Mouse (Mus musculus) stomach, postnatal 0 days (tissue): Measurements from ENCODE around the gene Pan3. TPM values are rescaled to one million over a fixed set of nuclear protein-coding genes. Genes with fewer than 3 reads are reported as not detected.
A peak's percentile ranks its signal among the peaks of the same experiment; 100 is the strongest.

ENCODE experiments used
- ATAC-seq: fragments of 200-750 bp; cut with Nextera tagmentation; 2 replicates; pipeline ENCODE4 v1.8.0; 2017; ENCODE audit not compliant: low FRiP score, low TSS enrichment
- DNase-seq: peaks from one replicate; pipeline ENCODE4 v3.0.0-alpha.2; 2016; ENCODE audit warnings: low spot score
- H3K27ac ChIP-seq: fragments of 300-500 bp; sonication (generic); replicated peaks from 2 replicates; pipeline ENCODE4 v1.5.1; 2014; ENCODE audit warnings: mild to moderate bottlenecking, control low read depth
- H3K27me3 ChIP-seq: fragments of 300-500 bp; sonication (generic); 2 replicates; pipeline ENCODE4 v1.6.1; 2014; ENCODE audit warnings: low read length; ENCODE audit not compliant: control insufficient read depth, insufficient read depth
- H3K36me3 ChIP-seq: fragments of 300-500 bp; sonication (generic); 2 replicates; pipeline ENCODE4 v1.6.1; 2014; ENCODE audit warnings: low read length, mixed read lengths; ENCODE audit not compliant: control insufficient read depth, insufficient read depth
- H3K4me1 ChIP-seq: fragments of 300-500 bp; sonication (generic); replicated peaks from 2 replicates; pipeline ENCODE4 v1.6.1; 2014; ENCODE audit warnings: antibody characterized with exemption; ENCODE audit not compliant: control insufficient read depth, insufficient read depth
- H3K4me2 ChIP-seq: fragments of 300-500 bp; sonication (generic); replicated peaks from 2 replicates; pipeline ENCODE4 v1.6.1; 2014; ENCODE audit warnings: low read depth, mild to moderate bottlenecking, control low read depth, moderate library complexity
- H3K4me3 ChIP-seq: fragments of 300-500 bp; sonication (generic); 2 replicates; pipeline ENCODE4 v1.5.1; 2014; ENCODE audit warnings: low read depth, low read length, control low read depth
- H3K9ac ChIP-seq: fragments of 300-500 bp; sonication (generic); 2 replicates; pipeline ENCODE4 v1.6.1; 2014; ENCODE audit warnings: mild to moderate bottlenecking, low read length, control low read depth, mixed read lengths
- H3K9me3 ChIP-seq: fragments of 300-500 bp; sonication (generic); 2 replicates; pipeline ENCODE4 v1.6.1; 2016; ENCODE audit warnings: low read length; ENCODE audit not compliant: control insufficient read depth
- CTCF ChIP-seq: IDR thresholded peaks from 2 replicates; pipeline ENCODE4 v1.5.1; 2016; ENCODE audit warnings: antibody characterized with exemption, low read depth, mild to moderate bottlenecking, moderate library complexity
- EP300 ChIP-seq: optimal IDR thresholded peaks from 2 replicates; pipeline ENCODE3; 2016; ENCODE audit warnings: antibody characterized with exemption
- WGBS: fragments of 180-500 bp; shearing (Covaris S2); extraction: QIAGEN DNeasy Blood & Tissue Kit; methylation state at CpG from one replicate; pipeline ENCODE4 v1.1.7; 2014; 5-methylcytosine and 5-hydroxymethylcytosine counted together
- polyA plus RNA-seq: library from polyadenylated mRNA; unstranded; fragments of >200 nt; fragmentation: Nextera tagmentation; extraction: Ambion mirVana; gene quantifications from 2 replicates; pipeline ENCODE4 v1.2.1, GENCODE M21; 2015

Gene Pan3
- polyA plus RNA-seq, 1 experiment from 2014 or later = 38.4 TPM

DNA sequence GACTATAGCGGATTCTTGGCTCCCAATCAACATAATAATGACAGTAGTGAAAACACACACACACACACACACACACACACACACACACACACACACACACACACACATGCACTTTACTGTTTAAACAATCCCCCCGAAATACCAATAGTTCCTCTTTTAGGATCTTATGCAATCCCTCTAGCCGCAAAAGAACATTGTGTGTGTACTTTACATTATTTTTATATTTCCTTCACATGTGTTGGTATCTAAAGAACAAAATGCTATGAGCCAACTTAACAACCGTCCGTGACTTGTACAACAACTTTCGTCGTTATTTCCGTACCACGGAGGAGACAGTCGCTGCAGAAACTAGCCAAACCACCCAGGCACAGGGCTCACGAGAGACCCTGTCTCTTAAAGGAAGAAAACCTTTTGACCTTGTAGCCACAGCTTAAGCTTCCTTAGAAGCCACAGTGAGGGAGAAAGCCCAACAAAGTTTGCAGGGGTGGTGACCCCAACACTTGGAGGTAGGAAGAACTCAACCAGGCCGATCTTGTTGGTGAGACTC is 37.2 kb upstream of the Pan3 start:
- H3K27ac ChIP-seq = no peak overlapping the region
- H3K4me2 ChIP-seq = no peak overlapping the region
- H3K9me3 ChIP-seq = no peaks in the 10 kb centered on the region
- H3K9ac ChIP-seq = no peak overlapping the region
- TF ChIP-seq CTCF (no peak), EP300 (no peak)
- no peaks in the 10 kb centered on the region for H3K27me3 ChIP-seq
- WGBS = 67% methylated on average over 12 of the region's 12 CpGs
- ATAC-seq (no peak), DNase-seq (no peak)
- no peaks in the 10 kb centered on the region for H3K36me3 ChIP-seq
- H3K4me3 ChIP-seq = no peak overlapping the region
- no peaks in the 10 kb centered on the region for H3K4me1 ChIP-seq

DNA sequence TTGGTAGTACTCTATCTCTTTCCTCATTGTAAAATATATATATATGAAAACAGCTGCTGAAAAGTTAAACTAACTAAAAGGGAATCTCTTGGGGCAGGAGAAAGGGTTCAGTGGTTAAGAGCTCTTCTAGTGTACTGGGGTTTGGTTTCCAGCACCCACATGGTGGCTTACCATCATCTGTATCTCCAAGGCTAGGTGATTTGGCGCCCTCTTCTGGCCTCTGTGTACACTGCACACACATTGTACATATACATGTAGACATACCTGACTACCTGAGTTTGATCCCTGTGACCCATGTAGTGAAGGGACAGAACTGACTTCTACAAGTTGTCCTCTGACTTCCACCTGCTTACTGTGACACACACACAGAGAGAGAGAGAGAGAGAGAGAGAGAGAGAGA is 34.9 kb upstream of the Pan3 start:
- 10% methylated on average over 1 of the region's 1 CpGs for WGBS
- ATAC-seq = no peak

DNA sequence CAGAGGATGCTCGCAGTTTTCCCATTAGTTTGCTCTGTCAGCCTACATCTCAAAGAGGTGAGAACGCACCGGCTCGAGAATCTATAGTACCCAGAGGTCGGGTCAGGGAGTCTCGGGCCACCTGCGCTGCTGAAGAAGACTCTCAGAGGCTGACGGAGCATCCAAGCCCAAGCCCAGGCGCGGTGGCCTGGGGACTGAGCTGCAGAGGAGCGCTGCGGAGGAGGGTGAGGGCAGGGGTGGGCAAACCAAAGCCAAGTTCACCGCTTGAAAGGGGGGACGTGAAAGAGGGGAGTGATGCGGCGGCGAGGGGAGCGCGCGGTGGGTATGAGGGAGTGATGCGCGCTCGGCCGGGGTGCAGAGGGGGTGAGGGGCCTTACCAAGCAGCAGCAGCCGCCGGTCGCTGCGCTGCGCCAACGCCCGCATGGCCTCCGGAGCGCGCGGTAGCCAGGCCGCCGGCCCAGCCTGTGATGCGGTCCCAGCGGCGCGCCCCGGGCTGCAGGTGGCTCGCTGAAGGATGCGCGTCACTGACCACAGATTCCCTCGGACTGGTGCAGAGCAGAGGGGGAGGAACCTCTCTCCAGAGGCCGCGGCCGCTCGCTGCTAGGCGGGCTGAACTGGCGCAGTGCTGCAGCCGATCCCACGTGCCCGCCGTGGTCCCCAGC is 30.0 kb upstream of the Pan3 start, which contains the start of gene Flt3:
Gene Flt3 (minus strand): TSS at position 647 of the 662 bp plus-strand sequence.
- Histone ChIP-seq H3K27me3 (peaks cover 9% of the 10 kb centered on the region; the same call in 1 of the 2 replicates), H3K9me3 (no peaks in the 10 kb centered on the region), H3K4me2 (peak within 1 kb of the TSS; percentile 46), H3K4me1 (no peaks in the 10 kb centered on the region), H3K36me3 (no peaks in the 10 kb centered on the region), H3K9ac (no peak within 1 kb of the TSS), H3K4me3 (peak within 1 kb of the TSS; percentile 26), H3K27ac (no peak within 1 kb of the TSS)
- ATAC-seq (peak; percentile 60; the same call in 1 of the 2 replicates), DNase-seq (peak; percentile 57)
- WGBS = 2% methylated on average over 55 of the region's 56 CpGs
- TF ChIP-seq CTCF (no peak), EP300 (no peak)

More for the DNA sequence above, 34.9 kb upstream of the Pan3 start:
- no peaks in the 10 kb centered on the region for H3K36me3 ChIP-seq
- no peaks in the 10 kb centered on the region for H3K9me3 ChIP-seq
- H3K4me1 ChIP-seq = no peaks in the 10 kb centered on the region
- no peak for DNase-seq
- no peak overlapping the region for H3K4me2 ChIP-seq
- H3K27me3 ChIP-seq = 0 out of 2 replicates have a peak, but pooled peaks cover 2% of the 10 kb centered on the region
- no peak overlapping the region for H3K9ac ChIP-seq
- H3K27ac ChIP-seq = no peak overlapping the region
- no peak overlapping the region for H3K4me3 ChIP-seq
- TF ChIP-seq CTCF = no peak
- no peak for TF ChIP-seq EP300

DNA sequence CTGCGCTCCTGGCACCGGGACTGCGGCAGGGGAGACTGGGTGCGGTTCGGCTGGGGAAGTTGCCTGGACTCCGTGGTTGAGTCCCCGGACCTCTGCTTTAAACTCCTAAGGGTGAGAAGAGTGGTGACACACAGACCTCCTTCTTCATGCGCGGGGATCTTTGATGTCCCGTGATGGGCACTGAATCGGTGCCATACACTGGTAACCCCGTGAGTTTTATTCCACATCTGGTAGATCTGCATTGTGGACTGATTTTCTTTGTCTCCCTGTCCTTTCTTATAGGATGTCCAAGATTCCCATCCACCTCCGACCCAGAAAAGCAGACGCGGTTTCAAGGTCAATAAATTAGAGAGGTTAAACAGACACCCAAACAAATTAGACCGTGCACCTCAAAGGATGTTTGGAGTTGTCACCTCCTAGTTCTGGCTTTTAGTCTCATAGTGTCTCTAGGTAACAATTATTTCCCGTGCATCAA is 29.4 kb upstream of the Pan3 start:
- Histone ChIP-seq H3K27me3 (peaks cover 9% of the 10 kb centered on the region; the same call in 1 of the 2 replicates), H3K9ac (no peak overlapping the region), H3K4me1 (no peaks in the 10 kb centered on the region), H3K27ac (no peak overlapping the region), H3K36me3 (no peaks in the 10 kb centered on the region), H3K4me3 (peak overlapping the region; percentile 26), H3K4me2 (peak overlapping the region; percentile 46), H3K9me3 (no peaks in the 10 kb centered on the region)
- ATAC-seq = no peak; the same call in 1 of the 2 replicates
- no peak for TF ChIP-seq CTCF
- no peak for TF ChIP-seq EP300
- 2% methylated on average over 17 of the region's 17 CpGs for WGBS
- DNase-seq = no peak

DNA sequence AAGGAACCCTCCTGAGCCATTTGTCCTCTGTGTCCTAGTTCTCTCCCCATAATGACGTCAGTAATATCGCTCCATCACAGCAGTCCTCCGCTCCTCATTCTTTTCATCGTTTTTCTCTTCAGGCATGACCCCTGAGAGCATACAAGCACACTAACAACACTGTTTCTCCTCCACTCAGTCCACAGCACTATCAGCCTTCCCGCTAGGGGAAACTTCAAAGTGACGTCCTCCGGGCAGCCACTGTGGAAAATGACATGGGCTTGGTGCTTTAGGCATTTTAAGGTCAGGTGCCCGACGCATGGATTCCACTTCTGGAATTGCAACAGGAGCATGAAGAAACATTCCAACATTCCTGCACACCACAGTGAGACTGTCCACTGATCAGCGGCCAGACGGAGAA is 28.9 kb upstream of the Pan3 start:
- 27% methylated on average over 11 of the region's 11 CpGs for WGBS
- H3K36me3 ChIP-seq = no peaks in the 10 kb centered on the region
- no peak overlapping the region for H3K27ac ChIP-seq
- TF ChIP-seq EP300 (no peak), CTCF (no peak)
- H3K4me1 ChIP-seq = no peaks in the 10 kb centered on the region
- ATAC-seq (no peak), DNase-seq (no peak)
- peaks cover 9% of the 10 kb centered on the region; the same call in 1 of the 2 replicates for H3K27me3 ChIP-seq
- no peak overlapping the region for H3K9ac ChIP-seq
- H3K4me3 ChIP-seq = no peak overlapping the region
- no peak overlapping the region for H3K4me2 ChIP-seq
- no peaks in the 10 kb centered on the region for H3K9me3 ChIP-seq

DNA sequence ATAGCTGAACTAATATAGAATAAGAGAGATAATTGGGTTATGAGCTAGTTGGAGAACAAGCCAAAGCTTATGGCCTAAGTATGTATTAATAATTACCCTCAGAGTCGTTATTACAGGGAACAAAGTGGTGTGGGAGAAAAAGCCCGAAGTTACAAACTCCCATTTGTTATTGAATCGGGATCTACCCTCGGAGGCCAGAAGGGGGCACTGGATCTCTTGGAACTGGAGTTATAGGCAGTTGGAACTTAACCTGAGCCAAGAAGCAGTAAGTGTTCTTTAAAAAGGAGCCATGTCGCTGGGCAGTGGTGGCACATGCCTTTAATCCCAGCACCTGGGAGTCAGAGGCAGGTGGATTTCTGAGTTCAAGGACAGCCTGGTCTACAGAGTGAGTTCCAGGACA is 27.5 kb upstream of the Pan3 start:
- H3K27ac ChIP-seq = no peak overlapping the region
- H3K4me1 ChIP-seq = no peaks in the 10 kb centered on the region
- H3K9me3 ChIP-seq = no peaks in the 10 kb centered on the region
- WGBS = 19% methylated on average over 5 of the region's 5 CpGs
- peak; percentile 76 for TF ChIP-seq CTCF
- TF ChIP-seq EP300 = no peak
- no peak overlapping the region for H3K9ac ChIP-seq
- DNase-seq (peak; percentile 53), ATAC-seq (no peak)
- no peak overlapping the region for H3K4me3 ChIP-seq
- H3K4me2 ChIP-seq = no peak overlapping the region
- H3K27me3 ChIP-seq = peaks cover 9% of the 10 kb centered on the region; the same call in 1 of the 2 replicates
- H3K36me3 ChIP-seq = no peaks in the 10 kb centered on the region
